Mouse (Mus musculus) hindbrain, embryonic 14.5 days (tissue): ENCODE measurements around the gene Pde10a. TPM values are rescaled to one million over a fixed set of nuclear protein-coding genes. Genes with fewer than 3 reads are reported as not detected.
"Not testable (repeated sequence)": the region's sequence is repeated elsewhere in the genome, so short reads cannot be mapped to it uniquely, and the experiment has no call there.

Source experiments
- ATAC-seq: fragments of 200-750 bp; cut with Nextera tagmentation; 2 replicates; pipeline ENCODE4 v1.8.0; 2017; ENCODE audit warnings: moderate number of reproducible peaks, mild to moderate bottlenecking, moderate TSS enrichment, moderate library complexity; ENCODE audit not compliant: low FRiP score
- DNase-seq: peaks from one replicate; pipeline ENCODE4 v3.0.0-alpha.2; 2015; ENCODE audit warnings: low spot score
- H3K27ac ChIP-seq: fragments of 300-500 bp; sonication (generic); 2 replicates; pipeline ENCODE4 v1.5.1; 2014; ENCODE audit warnings: mild to moderate bottlenecking, moderate library complexity
- H3K27me3 ChIP-seq: fragments of 300-500 bp; sonication (generic); 2 replicates; pipeline ENCODE4 v1.6.1; 2014; ENCODE audit warnings: mild to moderate bottlenecking, low read length, mixed read lengths; ENCODE audit not compliant: control insufficient read depth, insufficient read depth
- H3K36me3 ChIP-seq: fragments of 300-500 bp; sonication (generic); replicated peaks from 2 replicates; pipeline ENCODE4 v1.6.1; 2014; ENCODE audit not compliant: control insufficient read depth, insufficient read depth
- H3K4me1 ChIP-seq: fragments of 300-500 bp; sonication (generic); replicated peaks from 2 replicates; pipeline ENCODE4 v1.6.1; 2014; ENCODE audit warnings: antibody characterized with exemption, low read length, mixed read lengths; ENCODE audit not compliant: control insufficient read depth, insufficient read depth
- H3K4me2 ChIP-seq: fragments of 300-500 bp; sonication (generic); replicated peaks from 2 replicates; pipeline ENCODE4 v1.6.1; 2014; ENCODE audit warnings: mild to moderate bottlenecking, moderate library complexity
- H3K4me3 ChIP-seq: fragments of 300-500 bp; sonication (generic); replicated peaks from 2 replicates; pipeline ENCODE4 v1.5.1; 2014; ENCODE audit warnings: mild to moderate bottlenecking, low read length
- H3K9ac ChIP-seq: fragments of 300-500 bp; sonication (generic); 2 replicates; pipeline ENCODE4 v1.6.1; 2014
- H3K9me3 ChIP-seq: fragments of 300-500 bp; sonication (generic); 2 replicates; pipeline ENCODE4 v1.6.1; 2016; ENCODE audit warnings: low read length; ENCODE audit not compliant: control insufficient read depth
- WGBS: fragments of 180-500 bp; shearing (Covaris S2); extraction: QIAGEN DNeasy Blood & Tissue Kit; methylation state at CpG from one replicate; pipeline ENCODE4 v1.1.7; 2014; 5-methylcytosine and 5-hydroxymethylcytosine counted together
- polyA plus RNA-seq: library from polyadenylated mRNA; unstranded; fragments of >200 nt; fragmentation: Nextera tagmentation; extraction: Ambion mirVana; gene quantifications from 2 replicates; pipeline ENCODE4 v1.2.1, GENCODE M21; 2014

The Pde10a gene
- polyA plus RNA-seq, 1 experiment from 2014 or later = 15.8 TPM

DNA sequence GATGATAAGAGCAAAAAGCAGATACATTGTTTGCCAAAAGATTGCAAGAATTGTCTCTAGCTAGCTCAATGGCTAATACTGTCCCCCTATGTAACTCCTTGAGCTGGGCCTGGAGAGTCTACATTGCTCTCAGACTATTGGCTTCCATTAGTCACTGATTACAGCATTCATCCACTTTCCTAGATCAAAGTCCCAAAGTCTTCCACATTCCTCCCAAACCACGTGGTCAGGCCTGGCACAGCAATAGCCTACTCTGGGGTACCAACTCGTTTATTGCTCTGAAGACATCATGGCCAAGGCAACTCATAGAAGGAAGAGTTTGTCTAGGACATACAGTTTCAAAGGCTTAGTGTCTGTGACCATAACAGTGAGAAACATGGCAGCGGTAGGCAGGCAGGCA, 173.6 kb downstream of the Pde10a start:
- DNase-seq (no peak), ATAC-seq (no peak)
- Histone ChIP-seq H3K9ac (no peak overlapping the region), H3K9me3 (no peaks in the 10 kb centered on the region; the same call in 1 of the 2 replicates), H3K27me3 (no peaks in the 10 kb centered on the region), H3K4me3 (no peak overlapping the region), H3K4me2 (no peak overlapping the region), H3K4me1 (no peaks in the 10 kb centered on the region), H3K27ac (no peak overlapping the region), H3K36me3 (no peaks in the 10 kb centered on the region)
- 80% methylated on average over 3 of the region's 3 CpGs for WGBS

DNA sequence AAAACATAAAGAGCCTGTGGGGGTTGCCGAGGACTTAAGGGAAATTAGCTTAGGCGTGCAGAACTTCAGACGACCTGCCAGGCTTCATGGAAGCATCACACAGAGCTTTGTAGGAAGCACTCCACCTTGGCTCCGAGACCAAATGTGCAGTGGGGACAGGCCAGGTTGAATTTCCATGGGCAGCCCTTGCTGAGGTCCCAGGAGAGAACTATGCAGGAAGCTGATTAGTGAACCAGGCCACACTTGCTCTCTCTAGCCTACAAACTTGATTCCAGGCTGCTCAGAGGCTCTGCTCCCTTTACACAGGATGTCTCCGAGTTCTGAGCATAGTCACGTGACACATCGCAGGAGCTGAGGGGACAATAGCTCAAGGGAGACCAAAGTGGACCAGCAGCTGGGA, 175.9 kb downstream of the Pde10a start:
- ATAC-seq (no peak), DNase-seq (no peak)
- no peak overlapping the region for H3K27ac ChIP-seq
- no peaks in the 10 kb centered on the region for H3K27me3 ChIP-seq
- no peaks in the 10 kb centered on the region for H3K36me3 ChIP-seq
- no peaks in the 10 kb centered on the region; the same call in 1 of the 2 replicates for H3K9me3 ChIP-seq
- no peak overlapping the region for H3K4me2 ChIP-seq
- WGBS = 67% methylated on average over 7 of the region's 7 CpGs
- H3K4me3 ChIP-seq = no peak overlapping the region
- H3K4me1 ChIP-seq = no peaks in the 10 kb centered on the region
- no peak overlapping the region for H3K9ac ChIP-seq

DNA sequence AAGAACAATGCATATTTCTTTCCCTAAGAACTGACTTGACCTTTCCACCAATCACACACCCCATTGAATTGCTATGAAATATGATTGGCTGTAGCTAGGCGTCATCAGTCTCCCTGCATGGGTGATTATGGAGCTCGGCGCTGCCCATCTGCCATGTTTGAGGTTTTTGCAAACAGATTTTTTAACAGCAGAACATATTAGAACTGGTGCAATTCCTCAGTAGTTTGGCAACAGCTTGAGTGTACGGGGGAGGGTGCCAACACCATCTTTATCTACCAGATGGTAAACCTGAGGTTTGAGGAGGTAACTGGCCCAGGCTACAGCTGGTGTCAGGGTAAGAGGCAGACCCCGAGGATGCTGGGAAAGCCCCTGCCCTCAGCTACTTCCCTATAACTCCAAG, 177.3 kb downstream of the Pde10a start:
- Histone ChIP-seq H3K36me3 (no peaks in the 10 kb centered on the region), H3K4me1 (no peaks in the 10 kb centered on the region), H3K27ac (no peak overlapping the region), H3K9ac (no peak overlapping the region), H3K27me3 (no peaks in the 10 kb centered on the region), H3K9me3 (no peaks in the 10 kb centered on the region), H3K4me2 (no peak overlapping the region), H3K4me3 (no peak overlapping the region)
- ATAC-seq = no peak
- DNase-seq = no peak
- 78% methylated on average over 5 of the region's 5 CpGs for WGBS

DNA sequence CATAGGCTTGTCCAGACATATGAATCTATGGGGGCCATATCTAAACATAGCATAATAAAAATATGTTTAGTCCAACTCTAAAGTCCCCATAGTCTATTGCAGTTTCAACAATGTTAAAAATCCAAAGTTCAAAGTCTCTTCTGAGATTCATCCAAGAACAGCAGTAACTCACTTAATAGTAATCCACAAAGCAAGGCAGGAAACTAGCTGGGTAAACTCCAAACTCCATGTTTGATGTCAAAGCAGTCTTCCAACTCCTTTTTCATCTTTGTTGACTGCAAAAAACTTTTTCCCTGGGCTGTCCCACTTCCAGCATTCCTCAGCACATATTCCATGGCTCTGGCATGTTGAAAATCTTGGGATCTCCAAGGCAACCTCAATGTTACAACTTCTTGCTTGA, 182.8 kb downstream of the Pde10a start:
- Histone ChIP-seq H3K27ac (no peak overlapping the region), H3K4me3 (no peak overlapping the region), H3K36me3 (no peaks in the 10 kb centered on the region), H3K4me1 (no peaks in the 10 kb centered on the region), H3K9ac (no peak overlapping the region), H3K27me3 (no peaks in the 10 kb centered on the region), H3K9me3 (no peaks in the 10 kb centered on the region), H3K4me2 (no peak overlapping the region)
- no peak for ATAC-seq
- DNase-seq = no peak

DNA sequence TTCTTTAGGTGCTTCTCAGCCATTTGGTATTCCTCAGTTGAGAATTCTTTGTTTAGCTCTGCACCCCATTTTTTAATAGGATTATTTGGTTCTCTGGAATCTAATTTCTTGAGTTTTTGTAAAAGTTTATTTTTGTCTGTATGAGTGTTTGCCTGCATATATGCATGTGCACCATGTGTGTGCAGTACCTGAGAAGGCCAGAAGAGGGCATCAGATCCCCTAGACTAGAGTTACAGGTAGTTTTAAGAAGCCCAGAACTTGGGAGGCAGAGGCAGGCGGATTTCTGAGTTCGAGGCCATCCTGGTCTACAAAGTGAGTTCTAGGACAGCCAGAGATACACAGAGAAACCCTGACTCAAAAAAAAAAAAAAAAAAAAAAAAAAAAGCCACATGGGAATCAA, 187.6 kb downstream of the Pde10a start:
- WGBS = 95% methylated on average over 2 of the region's 2 CpGs
- H3K27ac ChIP-seq, H3K4me3 ChIP-seq, H3K4me2 ChIP-seq, H3K9me3 ChIP-seq, H3K27me3 ChIP-seq, DNase-seq, H3K4me1 ChIP-seq, H3K36me3 ChIP-seq, H3K9ac ChIP-seq, ATAC-seq: not testable (repeated sequence)

GRCm38 (mm10) chr17:8720961-8721360, 195.8 kb downstream of the Pde10a start:
- no peak overlapping the region for H3K4me2 ChIP-seq
- ATAC-seq = no peak
- no peaks in the 10 kb centered on the region for H3K4me1 ChIP-seq
- H3K9me3 ChIP-seq = no peaks in the 10 kb centered on the region
- DNase-seq = no peak
- H3K36me3 ChIP-seq = no peaks in the 10 kb centered on the region
- no peak overlapping the region for H3K27ac ChIP-seq
- H3K4me3 ChIP-seq = no peak overlapping the region
- H3K27me3 ChIP-seq = no peaks in the 10 kb centered on the region
- WGBS = 68% methylated on average over 10 of the region's 10 CpGs
- H3K9ac ChIP-seq = no peak overlapping the region

DNA sequence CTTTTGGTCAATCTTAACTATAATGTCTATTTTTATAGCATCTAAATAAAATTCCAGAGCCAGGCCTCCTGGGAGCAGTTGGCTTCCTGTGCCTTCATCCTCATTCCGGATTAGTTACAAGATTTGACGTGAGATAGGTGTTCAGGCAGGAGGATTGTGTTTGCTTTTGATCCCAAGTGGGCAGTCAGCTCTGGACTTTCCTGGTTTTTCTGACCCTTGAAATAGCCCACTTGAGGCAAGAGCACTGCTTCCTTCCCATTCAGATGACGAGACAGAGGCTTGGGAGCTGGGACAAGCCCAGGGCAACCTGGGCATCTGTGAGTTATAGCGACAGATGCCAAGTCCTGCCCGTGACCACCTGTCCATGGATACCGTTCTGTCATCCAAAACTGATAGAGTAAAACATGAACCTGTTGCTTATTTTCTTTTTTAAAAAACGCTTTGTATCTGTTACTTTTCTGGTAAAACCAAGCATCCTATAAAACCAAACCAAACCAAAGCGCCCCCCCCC, 199.3 kb downstream of the Pde10a start:
- 85% methylated on average over 8 of the region's 8 CpGs for WGBS
- H3K27ac ChIP-seq = no peak overlapping the region
- DNase-seq (no peak), ATAC-seq (no peak)
- no peak overlapping the region for H3K9ac ChIP-seq
- H3K4me1 ChIP-seq = 0 out of 2 replicates have a peak, but pooled peaks cover 3% of the 10 kb centered on the region
- H3K36me3 ChIP-seq = no peaks in the 10 kb centered on the region
- H3K4me2 ChIP-seq = no peak overlapping the region
- no peak overlapping the region for H3K4me3 ChIP-seq
- no peaks in the 10 kb centered on the region for H3K27me3 ChIP-seq
- H3K9me3 ChIP-seq = no peaks in the 10 kb centered on the region

- H3K9me3 ChIP-seq = no peaks in the 10 kb centered on the region
- no peak overlapping the region for H3K4me2 ChIP-seq
- no peak overlapping the region for H3K9ac ChIP-seq
- H3K27me3 ChIP-seq = no peaks in the 10 kb centered on the region
- DNase-seq (no peak), ATAC-seq (no peak)
- H3K27ac ChIP-seq = no peak overlapping the region
- 0 out of 2 replicates have a peak, but pooled peaks cover 3% of the 10 kb centered on the region for H3K4me1 ChIP-seq
- H3K4me3 ChIP-seq = no peak overlapping the region
- WGBS = 37% methylated on average over 7 of the region's 7 CpGs
- H3K36me3 ChIP-seq = no peaks in the 10 kb centered on the region
These were observed 203.5 kb downstream of the Pde10a start for GRCm38 (mm10) chr17:8728646-8729045.

DNA sequence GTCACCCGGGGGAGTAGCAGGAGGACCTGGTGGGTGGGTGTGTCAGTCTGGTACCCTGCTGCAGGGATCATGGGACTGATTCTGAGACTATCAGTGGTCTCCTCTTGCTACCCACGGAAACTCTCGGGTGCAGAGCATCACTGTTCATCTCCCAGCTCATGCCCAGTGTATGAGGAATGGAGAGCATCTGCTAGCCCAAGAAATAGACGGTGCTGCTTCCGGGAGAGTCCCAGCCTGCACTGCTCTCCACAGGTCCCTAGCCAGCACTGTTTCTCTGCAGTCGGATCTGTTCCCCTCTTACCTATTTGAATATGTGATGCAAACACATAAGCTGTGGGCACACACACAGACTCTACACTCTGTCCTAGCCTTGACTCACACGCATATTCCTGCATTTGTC, 204.6 kb downstream of the Pde10a start:
- H3K4me3 ChIP-seq = no peak overlapping the region
- H3K9ac ChIP-seq = no peak overlapping the region
- no peaks in the 10 kb centered on the region for H3K27me3 ChIP-seq
- H3K27ac ChIP-seq = no peak overlapping the region
- 0 out of 2 replicates have a peak, but pooled peaks cover 3% of the 10 kb centered on the region for H3K4me1 ChIP-seq
- no peaks in the 10 kb centered on the region for H3K36me3 ChIP-seq
- 83% methylated on average over 7 of the region's 7 CpGs for WGBS
- no peaks in the 10 kb centered on the region for H3K9me3 ChIP-seq
- ATAC-seq (no peak), DNase-seq (no peak)
- H3K4me2 ChIP-seq = no peak overlapping the region

- DNase-seq (no peak), ATAC-seq (no peak)
- 68% methylated on average over 6 of the region's 6 CpGs for WGBS
- Histone ChIP-seq H3K4me1 (0 out of 2 replicates have a peak, but pooled peaks cover 3% of the 10 kb centered on the region), H3K4me3 (no peak overlapping the region), H3K27me3 (no peaks in the 10 kb centered on the region), H3K36me3 (no peaks in the 10 kb centered on the region), H3K4me2 (no peak overlapping the region), H3K9me3 (no peaks in the 10 kb centered on the region), H3K27ac (no peak overlapping the region), H3K9ac (no peak overlapping the region)
These were observed 205.9 kb downstream of the Pde10a start for GRCm38 (mm10) chr17:8731073-8731472.
